Mouse (Mus musculus) CD8-positive naive resting alpha-beta T cell, adult 2 months (primary cell): ENCODE measurements around the gene Alkbh5.
"Not testable (repeated sequence)": the region's sequence is repeated elsewhere in the genome, so short reads cannot be mapped to it uniquely, and the experiment has no call there.

Experiments used
- DNase-seq, 2 experiments: peaks; one replicate each; pipeline ENCODE4 v3.0.0; 2022; ENCODE audit warnings: low read depth in 2 of 2, low spot score in 2 of 2

Alkbh5 gene

DNA sequence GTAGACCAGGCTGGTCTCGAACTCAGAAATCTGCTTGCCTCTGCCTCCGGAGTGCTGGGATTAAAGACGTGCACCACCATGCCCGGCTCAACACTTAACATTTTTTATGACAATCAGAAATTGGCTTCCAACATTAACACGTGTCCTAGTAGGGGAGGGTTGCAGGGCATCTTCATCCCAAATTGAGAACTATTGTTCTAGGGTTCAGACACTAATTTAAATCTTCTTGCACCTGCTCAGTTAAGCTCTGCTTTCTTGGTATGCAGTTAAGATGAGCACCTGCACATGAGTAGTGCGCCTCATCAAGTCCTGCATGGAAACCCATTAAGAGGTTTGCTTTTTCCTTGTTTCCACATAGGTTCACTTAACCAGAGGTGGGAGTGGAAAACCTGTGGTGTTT lies 5.7 kb downstream of the Alkbh5 start:
- DNase-seq, result no peak

DNA sequence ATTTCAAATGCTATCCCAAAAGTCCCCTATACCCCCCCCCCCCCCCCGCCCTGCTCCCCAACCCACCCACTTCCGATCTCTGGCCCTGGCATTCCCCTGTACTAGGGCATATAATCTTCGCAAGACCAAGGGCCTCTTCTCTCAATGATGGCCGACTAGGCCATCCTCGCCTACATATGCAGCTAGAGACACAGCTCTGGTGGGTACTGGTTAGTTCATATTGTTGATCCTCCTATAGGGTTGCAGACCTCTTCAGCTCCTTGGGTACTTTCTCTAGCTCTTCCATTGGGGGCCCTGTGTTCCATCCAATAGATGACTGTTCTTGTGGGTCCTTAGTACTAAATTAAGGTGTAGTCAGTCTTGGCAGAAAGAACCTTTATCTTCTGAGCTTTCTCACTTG lies 7.0 kb downstream of the Alkbh5 start:
- DNase-seq, result not testable (repeated sequence)

DNA sequence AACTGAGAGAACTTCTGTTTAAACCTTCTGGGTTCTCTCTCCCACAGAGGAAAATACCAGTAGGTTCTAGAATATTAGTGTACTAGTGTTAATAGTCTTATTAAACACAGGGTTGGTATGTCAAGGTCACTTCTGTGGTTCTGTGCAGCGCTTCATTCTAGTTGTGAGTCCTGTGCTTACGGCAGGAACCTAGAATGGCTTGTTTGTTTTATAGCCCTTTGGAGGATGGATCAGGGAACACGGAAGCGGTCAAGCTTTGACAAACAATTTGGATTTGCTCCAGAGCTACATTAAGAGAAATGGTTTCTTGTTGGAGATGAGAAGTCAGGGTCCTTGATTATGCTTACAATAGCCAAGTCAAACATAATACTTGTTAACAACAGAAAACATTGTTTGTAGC lies 9.3 kb downstream of the Alkbh5 start:
- DNase-seq, result no peak

DNA sequence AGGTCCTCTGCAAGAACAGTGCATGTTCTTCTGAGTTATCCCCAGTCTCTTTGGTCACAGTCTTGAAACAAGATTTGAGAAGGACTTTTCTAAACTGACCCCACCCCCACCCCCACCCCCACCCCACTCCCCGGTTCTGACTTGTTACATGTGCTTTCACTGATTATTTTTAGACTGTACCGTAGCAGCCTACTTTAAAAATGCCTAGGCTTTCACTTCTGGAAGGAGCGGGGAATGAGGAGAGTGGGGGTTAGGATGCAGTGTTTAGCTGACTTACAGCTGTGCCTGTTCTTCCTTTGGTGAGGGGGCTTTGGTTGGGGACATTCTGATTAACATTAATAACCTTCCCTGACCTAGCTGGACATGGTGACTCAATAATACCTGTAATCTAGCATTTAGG lies 11.9 kb downstream of the Alkbh5 start:
- no peak for DNase-seq

DNA sequence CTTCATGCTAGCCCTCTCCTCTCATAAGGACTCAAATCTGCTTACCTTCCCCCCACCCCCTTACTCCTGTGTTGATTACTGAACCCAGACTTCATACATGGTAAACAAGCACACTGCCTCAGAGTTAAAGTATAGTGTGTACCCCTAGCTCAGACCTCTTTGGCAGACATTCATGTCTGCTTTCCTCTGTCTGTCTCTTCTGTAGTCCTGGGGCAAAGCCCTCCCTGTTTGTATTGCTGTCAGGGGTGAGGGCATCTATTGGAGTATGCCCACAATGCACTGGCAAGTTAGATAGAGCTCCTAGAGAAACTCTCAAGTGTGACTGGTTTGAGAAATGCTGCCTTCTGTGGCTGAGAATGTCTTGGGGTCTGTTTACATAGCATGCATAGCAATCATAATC lies 16.9 kb downstream of the Alkbh5 start:
- no peak for DNase-seq

DNA sequence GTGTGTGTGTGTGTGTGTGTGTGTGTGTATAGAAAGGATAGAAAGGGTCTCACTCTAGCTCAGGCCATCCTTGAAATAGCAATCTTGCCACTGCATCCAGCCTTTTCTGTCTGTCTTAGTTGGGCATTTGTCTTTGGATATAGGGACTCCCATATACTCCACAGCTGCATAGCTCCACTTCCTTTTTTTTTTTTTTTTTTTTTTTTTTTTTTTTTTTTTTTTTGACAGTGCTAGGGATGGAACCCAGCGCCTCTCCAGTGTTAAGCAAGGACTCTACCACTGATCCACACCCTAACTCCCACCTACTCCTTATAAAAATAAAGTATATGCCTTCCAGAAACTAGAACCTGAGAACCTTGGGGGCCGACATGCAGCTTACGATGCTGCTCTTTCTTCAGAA lies 21.5 kb downstream of the Alkbh5 start:
- no peak for DNase-seq

DNA sequence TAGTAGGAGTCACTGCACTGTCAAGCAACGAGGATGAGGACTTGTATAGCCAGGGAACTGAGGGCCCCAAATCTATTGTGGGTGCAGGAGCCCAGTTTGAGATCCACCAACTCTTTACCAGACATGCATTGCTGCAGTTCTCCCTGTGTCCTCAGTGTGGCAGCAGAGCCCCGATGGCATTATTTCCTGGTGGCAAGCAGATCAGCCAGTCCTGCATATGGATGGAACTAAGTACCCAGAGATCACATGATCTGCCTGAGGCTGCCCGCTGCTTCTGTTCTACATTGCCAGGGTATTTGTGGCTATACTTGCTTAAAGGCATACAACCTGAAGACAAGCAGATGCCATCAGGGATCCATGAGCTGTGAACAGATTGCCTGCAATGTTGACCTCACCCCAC lies 23.2 kb downstream of the Alkbh5 start:
- DNase-seq, result peak; percentile 26 to 43

DNA sequence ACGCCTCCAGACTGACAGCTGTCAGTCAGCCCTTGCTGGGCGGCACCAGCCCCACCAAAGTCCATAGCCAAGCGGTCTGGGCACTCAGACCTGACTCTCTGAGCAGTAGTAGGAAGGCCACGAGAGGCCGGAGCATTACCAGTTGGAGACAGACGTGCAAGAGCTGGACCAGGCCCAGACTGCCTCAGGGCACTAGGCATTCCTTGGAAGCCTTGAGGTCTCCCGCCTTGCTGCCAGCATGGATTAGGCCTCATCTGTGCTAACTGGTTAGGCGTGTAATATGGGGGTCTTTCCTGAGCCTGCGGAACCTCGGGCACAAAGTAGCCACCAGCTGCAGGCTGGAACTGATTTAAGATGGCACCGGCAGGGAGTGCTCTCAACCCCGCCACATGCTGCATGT lies 37.8 kb downstream of the Alkbh5 start:
- DNase-seq, result not testable (repeated sequence)
